Mouse (Mus musculus) ES-E14 (cell line): ENCODE results near the gene Ppm1k. TPM values are rescaled to one million over a fixed set of nuclear protein-coding genes. Genes with fewer than 3 reads are reported as not detected.

Experiments
- DNase-seq: peaks from one replicate; pipeline ENCODE4 v3.0.0-alpha.2; 2013; ENCODE audit warnings: low read depth, low spot score
- H3K27ac ChIP-seq: 2 replicates; pipeline ENCODE4 v1.5.1; 2012; ENCODE audit warnings: low read depth, mild to moderate bottlenecking, low read length, moderate library complexity, mixed read lengths; ENCODE audit not compliant: poor library complexity, insufficient read depth, severe bottlenecking
- H3K36me3 ChIP-seq: 2 replicates; pipeline ENCODE4 v1.6.1; 2012; ENCODE audit warnings: mild to moderate bottlenecking, low read length, moderate library complexity, mixed read lengths; ENCODE audit not compliant: control insufficient read depth, poor library complexity, insufficient read depth, severe bottlenecking
- H3K4me1 ChIP-seq, 2 experiments: fragments of 150-350 bp in 1 of 2; sonication (generic) in 1 of 2; 2 replicates each; pipeline ENCODE4 v1.6.1; 2012; ENCODE audit warnings: low read length in 2 of 2, mild to moderate bottlenecking in 1 of 2, mixed read lengths in 1 of 2; ENCODE audit not compliant: control insufficient read depth in 2 of 2, insufficient read depth in 2 of 2, poor library complexity in 1 of 2
- H3K4me3 ChIP-seq, 2 experiments: fragments of 150-350 bp in 1 of 2; sonication (generic) in 1 of 2; 2 replicates each; pipeline ENCODE4 v1.5.1; 2012; ENCODE audit warnings: low read length in 2 of 2, low read depth in 1 of 2, mild to moderate bottlenecking in 1 of 2, mixed read lengths in 1 of 2; ENCODE audit not compliant: insufficient read depth in 1 of 2, poor library complexity in 1 of 2, severe bottlenecking in 1 of 2
- H3K9ac ChIP-seq: 2 replicates; pipeline ENCODE4 v1.6.1; 2012; ENCODE audit warnings: low read depth, mild to moderate bottlenecking, low read length, mixed read lengths; ENCODE audit not compliant: poor library complexity, insufficient read depth, severe bottlenecking
- H3K9me3 ChIP-seq: fragments of 150-350 bp; sonication (generic); 2 replicates; pipeline ENCODE4 v1.6.1; 2012; ENCODE audit warnings: low read depth, mild to moderate bottlenecking, low read length; ENCODE audit not compliant: control insufficient read depth, insufficient read depth
- CHD2 ChIP-seq: IDR thresholded peaks from 2 replicates; pipeline ENCODE4 v1.6.1; 2014; ENCODE audit warnings: mild to moderate bottlenecking, low read depth, low read length, inconsistent platforms
- HCFC1 ChIP-seq: IDR thresholded peaks from 2 replicates; pipeline ENCODE4 v1.6.1; 2012; ENCODE audit warnings: low read length, inconsistent platforms, borderline replicate concordance; ENCODE audit not compliant: insufficient read depth
- MAFK ChIP-seq: IDR thresholded peaks from 2 replicates; pipeline ENCODE4 v1.6.1; 2014; ENCODE audit warnings: mild to moderate bottlenecking, low read depth, low read length, inconsistent platforms; ENCODE audit not compliant: insufficient read depth
- ZC3H11A ChIP-seq: IDR thresholded peaks from 2 replicates; pipeline ENCODE4 v1.6.1; 2012; ENCODE audit warnings: low read depth, mild to moderate bottlenecking, inconsistent platforms, low read length, borderline replicate concordance
- ZNF384 ChIP-seq: IDR thresholded peaks from 2 replicates; pipeline ENCODE4 v1.6.1; 2012; ENCODE audit warnings: low read depth, low read length, inconsistent platforms
- in situ Hi-C, 2 experiments: fragments of 600-800 bp; cut with MboI; formaldehyde crosslinking; loops; one replicate each; pipeline ENCODE4 v1.15.1; 2025; ENCODE audit warnings: low sequenced_read_pairs in 2 of 2, inconsistent platforms in 1 of 2; ENCODE audit not compliant: unreplicated experiment in 2 of 2
- total RNA-seq: library from RNA; depleted of rRNA; stranded (reverse); fragments of 300-350 nt; gene quantifications from 2 replicates; pipeline ENCODE4 v1.2.3, GENCODE M21; 2012

Ppm1k gene
- total RNA-seq, 1 experiment: 3.5 TPM

DNA sequence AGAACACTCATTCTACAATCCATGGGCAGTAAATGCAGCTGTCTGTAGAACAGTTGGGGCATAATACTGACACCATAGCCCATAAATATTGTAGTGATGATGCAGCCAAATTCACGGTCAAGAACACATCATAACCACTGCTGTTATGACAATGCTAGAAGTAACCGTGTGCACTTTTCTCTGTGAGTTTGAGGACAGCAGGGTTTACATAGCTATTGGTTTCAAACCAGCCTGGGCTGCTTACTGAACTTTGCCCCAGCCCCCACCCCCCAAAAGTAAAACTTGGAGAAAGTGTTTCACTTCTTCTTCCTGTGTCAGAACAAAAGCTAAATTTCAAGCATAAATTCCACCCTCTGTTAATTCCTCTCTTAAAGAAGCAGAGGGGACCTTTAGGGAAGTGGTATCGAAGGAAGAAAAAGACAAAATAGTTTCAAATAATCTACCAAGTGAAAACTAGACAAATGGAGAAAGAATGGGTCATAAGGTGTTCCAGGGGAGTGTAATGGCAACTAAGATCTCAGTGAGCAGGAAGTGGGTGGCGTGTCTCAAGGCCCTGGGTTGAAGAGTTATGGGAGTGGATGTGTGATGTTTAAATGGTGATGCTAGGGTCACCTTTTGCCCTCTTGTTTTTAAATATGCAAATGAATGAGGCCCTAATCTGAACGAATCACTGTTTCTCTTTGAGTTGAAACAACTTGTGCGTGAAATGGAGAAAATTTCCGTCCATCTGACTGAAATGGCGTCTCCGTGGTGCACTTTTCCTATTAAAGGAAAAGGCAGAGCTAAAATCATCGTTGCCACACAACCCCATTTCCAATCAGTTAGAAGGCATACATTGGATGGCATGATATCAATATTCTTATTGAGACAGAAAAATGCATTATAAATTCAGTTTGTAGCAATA lies 14.3 kb downstream of the Ppm1k start:
- Histone ChIP-seq H3K9me3 (no peaks in the 10 kb centered on the region), H3K27ac (no peak overlapping the region), H3K36me3 (no peaks in the 10 kb centered on the region), H3K4me3 (no peak overlapping the region), H3K9ac (no peak overlapping the region), H3K4me1 (no peaks in the 10 kb centered on the region)
- TF ChIP-seq ZC3H11A: no peak
- TF ChIP-seq CHD2: no peak
- no peak for TF ChIP-seq MAFK
- no peak for TF ChIP-seq HCFC1
- no peak for TF ChIP-seq ZNF384
- in situ Hi-C loops: no loop called here
- no peak for DNase-seq

DNA sequence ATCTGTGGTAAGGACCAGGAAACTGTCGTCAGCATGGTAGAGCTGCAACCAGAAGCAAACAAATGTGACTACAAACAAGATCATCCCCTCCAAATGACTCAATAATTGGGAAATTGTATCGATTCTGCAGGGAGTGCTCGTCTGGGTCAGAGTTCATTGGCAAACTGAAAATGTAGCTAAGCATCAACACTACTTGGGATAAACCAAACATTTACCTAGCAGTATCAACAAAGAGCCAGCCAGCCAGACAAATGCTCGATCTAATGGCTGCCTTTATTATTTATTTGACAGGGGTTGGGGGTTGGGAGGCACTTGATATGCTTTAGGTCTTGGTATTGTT lies 21.3 kb downstream of the Ppm1k start:
- no peaks in the 10 kb centered on the region for H3K9me3 ChIP-seq
- DNase-seq: no peak
- no peaks in the 10 kb centered on the region for H3K4me1 ChIP-seq
- H3K4me3 ChIP-seq: no peak overlapping the region
- H3K9ac ChIP-seq: no peak overlapping the region
- H3K27ac ChIP-seq: no peak overlapping the region
- H3K36me3 ChIP-seq: no peaks in the 10 kb centered on the region
- TF ChIP-seq ZC3H11A (no peak), CHD2 (no peak)
- in situ Hi-C loops: no loop called here

DNA sequence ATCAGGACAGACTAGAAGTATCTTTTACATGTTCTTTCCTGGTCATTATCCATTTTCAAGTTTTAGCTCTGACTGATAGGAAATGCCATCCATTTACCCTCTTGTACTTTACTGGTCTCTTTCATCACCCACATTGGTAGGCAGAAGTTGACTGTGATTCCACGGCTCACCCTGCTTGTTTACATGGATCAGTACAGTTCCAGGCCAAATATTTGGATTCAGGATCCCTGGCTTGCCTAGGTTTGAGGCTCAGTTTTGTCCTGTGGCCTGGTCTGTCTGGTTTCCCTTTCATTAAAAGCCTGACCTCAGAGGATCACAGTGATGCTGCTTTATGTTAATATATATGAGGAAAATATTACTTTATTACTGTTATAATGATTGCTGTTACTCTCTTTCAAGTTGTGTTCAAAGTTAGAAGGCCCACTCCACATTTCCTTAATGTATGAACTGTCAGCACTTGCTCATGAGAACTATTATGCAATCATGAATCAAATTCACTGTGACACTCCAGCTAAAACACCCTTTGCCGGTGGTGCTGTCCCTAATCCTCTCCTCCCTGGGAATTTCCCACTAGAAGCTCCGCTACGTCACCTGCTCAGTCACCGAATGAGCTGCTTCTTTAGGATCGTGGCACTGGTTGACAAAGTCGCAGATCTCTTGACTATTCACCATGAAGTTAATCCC lies 21.8 kb downstream of the Ppm1k start:
- no peaks in the 10 kb centered on the region for H3K9me3 ChIP-seq
- H3K9ac ChIP-seq: no peak overlapping the region
- no peaks in the 10 kb centered on the region for H3K36me3 ChIP-seq
- TF ChIP-seq HCFC1 (no peak), ZNF384 (no peak), MAFK (no peak), CHD2 (no peak), ZC3H11A (no peak)
- in situ Hi-C loops: no loop called here
- H3K4me3 ChIP-seq: no peak overlapping the region
- H3K4me1 ChIP-seq: no peaks in the 10 kb centered on the region
- H3K27ac ChIP-seq: no peak overlapping the region
- DNase-seq: no peak

DNA sequence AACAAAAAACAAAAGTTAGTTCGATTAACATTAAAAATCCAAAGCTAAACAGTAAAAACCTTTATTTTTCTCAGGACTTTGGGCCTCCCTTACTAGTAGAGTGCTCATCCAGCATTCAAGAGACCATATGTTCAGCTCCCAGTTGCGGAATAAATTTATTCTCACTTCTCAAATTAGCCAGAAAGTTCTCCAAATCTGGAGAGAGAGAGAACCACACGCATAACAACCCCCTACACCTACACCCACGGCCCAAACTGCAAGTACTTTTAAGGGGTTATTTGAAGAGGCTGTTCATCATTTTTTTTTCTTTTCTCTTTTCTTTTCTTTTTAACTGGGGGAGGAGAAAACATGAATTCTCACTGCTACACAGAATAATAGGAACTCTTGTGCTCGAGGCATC lies 23.4 kb downstream of the Ppm1k start:
- H3K9me3 ChIP-seq: no peaks in the 10 kb centered on the region
- no peaks in the 10 kb centered on the region for H3K4me1 ChIP-seq
- no peak overlapping the region for H3K9ac ChIP-seq
- no peak for DNase-seq
- TF ChIP-seq HCFC1 (no peak), MAFK (no peak), CHD2 (no peak), ZNF384 (no peak), ZC3H11A (no peak)
- H3K36me3 ChIP-seq: no peaks in the 10 kb centered on the region
- no peak overlapping the region for H3K4me3 ChIP-seq
- in situ Hi-C loops: no loop called here
- no peak overlapping the region for H3K27ac ChIP-seq
